Mouse (Mus musculus): ENCODE results near the gene Cdk7. TPM values are rescaled to one million over a fixed set of nuclear protein-coding genes. Genes with fewer than 3 reads are reported as not detected.

Gene Cdk7
- total RNA-seq, 2 experiments from 2014 or later, result 21.3 to 22.2 TPM

DNA sequence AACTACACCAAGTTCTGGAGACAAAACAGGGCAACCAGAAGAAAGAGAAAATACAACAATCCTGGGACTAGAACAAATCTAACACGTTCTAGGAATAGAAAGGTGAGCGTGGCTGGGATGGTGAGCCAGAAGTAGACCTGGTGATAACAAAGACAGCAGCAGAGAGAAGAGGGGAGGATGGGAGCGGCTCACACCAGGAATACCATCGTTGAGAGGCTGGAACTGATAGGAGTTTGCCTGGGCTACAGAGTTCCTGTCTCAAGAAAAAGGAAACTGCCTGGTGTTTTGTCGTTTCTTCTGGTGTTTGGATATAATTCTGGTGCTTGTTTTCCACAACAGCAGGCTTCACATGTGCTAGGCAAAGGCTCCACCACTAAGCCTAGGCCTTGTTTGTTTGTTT is 2.7 kb downstream of the Cdk7 start:
- no peak for DNase-seq

DNA sequence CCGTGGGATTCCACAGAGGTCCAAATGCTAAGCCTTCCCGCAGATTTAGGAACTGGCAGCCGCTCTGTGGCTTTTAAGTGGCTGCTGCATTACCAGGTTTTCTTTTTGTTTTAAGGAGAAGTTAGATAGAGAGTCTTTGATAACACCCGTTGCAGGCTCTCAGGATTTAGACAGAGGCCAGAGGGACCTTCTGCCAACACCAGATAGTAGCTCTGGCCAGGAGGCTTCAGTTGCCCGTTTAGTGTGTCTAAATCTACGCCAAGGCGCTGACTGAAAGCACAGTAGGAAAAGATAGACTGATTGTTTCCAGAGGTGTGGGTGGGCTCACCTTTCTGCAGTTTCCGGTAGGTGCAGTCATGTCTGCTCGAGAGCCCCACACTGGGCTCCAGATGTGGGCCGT is 5.5 kb downstream of the Cdk7 start:
- no peak for DNase-seq

DNA sequence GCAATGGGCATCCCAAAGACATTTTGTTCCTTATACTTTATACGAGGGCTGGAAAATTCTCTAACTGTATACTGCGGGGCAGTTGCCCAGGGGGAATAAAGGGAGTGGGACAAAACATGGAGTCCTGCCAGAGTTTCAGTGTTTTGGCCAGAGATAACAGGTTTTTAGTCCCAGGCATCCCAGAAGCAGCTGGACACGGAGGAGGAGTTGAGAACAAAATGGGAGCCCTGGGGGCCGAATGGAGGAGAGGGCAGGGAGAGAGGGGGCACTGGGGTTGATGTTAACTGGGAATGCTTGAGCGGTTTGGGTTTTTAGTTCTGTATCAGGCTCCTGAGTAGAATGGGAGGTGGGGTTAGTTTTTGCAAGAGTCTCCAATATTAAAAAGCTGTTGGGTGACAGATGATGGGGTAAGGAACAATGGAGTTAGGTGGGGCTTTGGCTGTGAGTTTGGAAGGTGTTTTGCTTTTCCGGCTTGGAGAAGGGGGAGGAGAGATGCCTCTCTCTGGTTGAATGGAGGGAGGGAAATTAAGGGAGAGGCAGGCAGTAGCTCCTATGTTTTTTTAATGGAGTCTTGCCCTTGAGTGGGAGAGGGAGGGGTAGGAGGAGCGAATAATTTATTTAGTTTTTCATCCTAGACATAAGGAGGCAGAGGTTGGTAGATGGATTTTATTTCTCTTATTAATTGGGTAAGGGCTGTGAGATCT is 6.5 kb downstream of the Cdk7 start:
- DNase-seq, result no peak

DNA sequence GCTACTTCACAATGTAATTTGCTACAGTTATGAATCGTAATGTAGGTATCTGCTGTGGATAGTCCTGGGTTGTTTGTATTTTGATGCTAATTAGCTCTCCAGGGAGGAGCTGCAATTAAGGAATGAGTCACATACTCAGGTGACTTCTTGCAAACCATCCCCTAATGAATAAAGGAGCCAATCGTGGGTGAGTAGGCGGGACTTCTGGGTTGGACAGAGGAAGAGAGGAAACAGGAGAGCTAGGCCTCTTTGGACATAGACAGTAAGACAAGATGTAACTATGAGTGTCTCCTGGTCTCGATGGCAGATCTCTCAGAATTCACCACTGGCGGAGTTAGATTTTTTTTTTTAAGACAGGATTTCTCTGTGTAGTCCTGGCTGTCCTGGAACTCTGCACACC is 9.1 kb downstream of the Cdk7 start:
- no peak for DNase-seq

DNA sequence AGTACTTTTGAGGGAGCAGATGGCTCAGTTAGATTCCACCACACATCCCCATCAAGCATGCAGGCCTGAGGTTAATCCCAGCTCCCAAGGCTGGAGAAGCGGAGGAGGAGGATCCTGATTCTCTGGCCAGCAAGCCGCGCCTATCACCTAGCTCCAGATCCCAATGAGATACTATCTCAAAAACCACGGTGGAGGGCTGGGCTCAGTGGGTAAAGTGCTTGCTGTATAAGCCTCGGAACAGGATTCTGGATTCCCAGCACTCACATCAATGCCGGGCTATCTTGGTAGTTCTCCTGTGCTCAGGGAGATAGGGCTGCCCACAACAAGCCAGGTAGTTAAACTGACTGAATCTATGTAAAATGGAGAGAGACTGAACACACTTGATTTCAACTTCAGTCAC is 15.3 kb downstream of the Cdk7 start:
- no peak for DNase-seq

DNA sequence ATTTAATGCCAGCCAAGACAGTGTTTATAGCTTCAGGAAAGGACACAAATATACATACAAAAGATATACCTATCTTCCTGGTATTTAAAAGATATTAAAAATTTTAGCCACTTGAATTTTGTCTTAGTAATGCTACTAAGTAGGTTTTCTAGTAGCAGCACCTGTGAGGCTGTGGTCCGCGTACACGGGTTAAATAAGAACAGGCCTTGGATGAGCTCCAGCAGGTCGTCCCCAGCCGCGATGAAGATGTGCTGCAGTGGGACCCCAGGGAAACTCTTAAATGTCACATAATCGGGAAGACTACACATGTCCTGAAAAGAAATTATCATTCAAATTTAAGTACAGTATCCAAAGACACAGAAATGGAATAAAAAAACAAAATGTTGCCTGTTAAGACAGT is 24.5 kb downstream of the Cdk7 start:
- no peak for DNase-seq

DNA sequence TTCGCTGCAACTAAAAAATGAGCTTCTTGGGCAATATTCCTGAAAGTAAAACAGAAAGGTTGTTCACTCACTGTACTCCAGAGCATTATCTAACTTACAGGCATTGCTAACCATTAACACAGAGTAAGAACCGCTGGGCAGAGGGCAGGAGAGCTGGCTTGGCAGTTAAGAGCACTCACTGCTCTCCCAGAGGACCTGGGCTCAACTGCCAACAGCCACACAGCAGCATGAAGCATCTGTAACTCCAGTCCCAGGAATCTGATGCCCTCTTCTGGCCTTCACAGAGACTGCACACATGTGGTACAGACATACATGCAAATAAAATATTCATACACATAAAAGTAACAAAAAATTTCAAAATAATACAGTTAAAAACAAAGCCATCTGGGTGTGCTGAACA is 27.3 kb downstream of the Cdk7 start:
- DNase-seq, result no peak

DNA sequence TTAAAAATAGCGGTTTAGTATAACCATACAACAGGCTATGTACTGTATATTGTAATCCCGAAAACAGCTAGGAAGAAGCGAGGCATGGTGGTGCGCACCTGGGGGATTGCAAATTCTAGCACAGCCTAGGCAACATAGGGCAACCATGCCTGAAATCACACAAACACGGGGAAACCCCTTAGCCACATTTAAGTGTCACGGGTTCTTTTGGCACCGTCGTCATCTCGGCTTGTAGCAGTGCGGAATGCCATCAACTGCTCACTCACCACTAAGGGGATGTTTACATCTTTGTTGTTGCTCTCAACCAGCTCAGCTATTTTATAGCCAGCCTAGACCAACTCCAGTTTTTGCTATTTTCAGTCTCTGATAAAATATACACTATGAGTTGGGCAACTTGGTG is 31.9 kb downstream of the Cdk7 start:
- no peak for DNase-seq

DNA sequence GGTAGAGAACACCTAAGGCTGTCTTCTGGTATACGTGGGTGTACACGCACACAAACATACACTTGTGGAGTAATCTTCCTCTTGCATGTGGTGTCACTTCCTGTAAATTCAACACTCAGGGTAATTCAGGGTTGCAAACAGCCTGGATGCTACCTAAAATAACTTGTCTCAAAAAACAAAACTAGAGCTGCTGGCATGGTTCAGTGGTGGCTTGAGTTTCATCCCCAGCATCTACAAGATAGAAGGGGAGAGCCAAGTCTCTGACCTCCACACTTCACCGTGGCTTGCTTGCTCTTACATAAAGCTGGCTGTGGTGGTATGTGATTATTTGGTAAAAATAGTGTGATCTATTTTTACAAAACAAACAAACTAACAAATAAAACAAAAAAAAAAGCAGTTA is 33.2 kb downstream of the Cdk7 start:
- DNase-seq, result no peak

DNA sequence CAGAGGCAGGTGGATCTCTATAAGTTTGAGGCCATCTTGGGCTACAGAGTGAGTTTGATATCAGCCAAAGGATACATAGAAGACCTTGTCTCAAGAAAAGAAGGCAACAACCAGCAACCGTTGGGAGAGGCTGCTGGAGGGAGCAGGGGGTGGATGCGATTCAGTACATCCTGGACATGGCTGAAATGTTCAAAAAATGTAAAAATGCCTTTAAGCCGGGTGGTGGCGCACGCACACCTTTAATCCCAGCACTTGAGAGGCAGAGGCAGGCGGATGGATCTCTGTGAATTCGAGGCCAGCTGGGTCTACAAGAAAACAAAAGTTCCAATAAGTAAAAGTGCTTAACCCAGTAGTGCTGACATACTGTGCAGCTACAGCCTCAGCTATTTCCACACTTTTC is 43.2 kb downstream of the Cdk7 start:
- no peak for DNase-seq

DNA sequence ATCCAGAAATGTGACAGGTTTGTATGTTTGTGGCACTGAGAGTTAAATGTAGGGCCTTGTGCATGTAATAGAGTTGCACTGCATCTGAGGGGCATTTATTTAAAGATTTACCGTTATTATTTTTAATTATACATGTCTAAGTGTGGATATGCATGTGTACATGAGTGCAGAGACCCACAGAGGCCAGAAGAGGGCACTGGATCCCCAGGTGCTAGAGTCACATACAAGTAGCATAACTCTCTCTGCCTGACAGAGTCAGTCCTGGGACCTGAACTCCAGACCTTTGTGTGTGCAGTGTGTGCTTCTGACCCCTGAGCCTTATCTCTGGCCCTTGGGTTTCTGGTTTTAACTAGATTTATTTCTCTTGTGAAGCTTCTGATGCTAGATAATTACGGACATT is 46.4 kb downstream of the Cdk7 start:
- DNase-seq, result no peak

DNA sequence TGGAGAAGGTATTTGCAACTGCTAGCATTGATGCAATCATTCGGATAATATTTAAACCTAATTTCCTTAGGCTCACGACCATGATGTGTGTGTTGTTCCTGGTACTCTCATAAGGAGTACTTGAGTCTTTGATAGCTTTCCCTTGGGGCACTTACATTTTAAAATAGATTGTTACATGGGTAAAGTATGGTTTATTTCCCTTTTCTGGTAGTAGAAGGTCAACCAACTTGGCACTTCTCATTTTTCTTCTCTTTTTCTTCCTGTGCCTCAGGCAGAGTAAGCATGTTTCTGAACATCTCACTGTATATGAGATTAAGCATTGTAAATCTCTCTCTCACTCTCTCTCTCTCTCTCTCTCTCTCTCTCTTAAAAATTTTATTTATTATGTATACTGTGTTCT is 47.9 kb downstream of the Cdk7 start:
- DNase-seq, result no peak

DNA sequence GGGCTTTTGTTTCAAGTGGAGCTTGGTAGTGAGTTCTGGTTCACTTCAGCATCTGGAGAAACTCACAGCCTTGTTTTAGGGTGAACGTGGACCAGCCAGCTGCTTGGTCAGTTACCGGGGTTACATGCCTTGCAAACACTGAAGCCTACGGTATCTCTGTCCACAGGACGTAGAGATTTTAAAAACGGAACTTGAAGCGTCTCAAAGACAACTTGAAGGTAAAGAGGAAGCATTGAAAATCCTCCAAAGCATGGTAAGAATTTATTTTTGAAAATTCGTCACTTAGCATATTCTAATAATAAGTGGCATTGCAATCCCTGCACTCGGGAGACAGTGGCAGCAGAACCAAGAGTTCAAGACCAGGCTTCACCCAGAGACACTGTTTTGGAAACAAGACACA is 49.1 kb downstream of the Cdk7 start:
- no peak for DNase-seq

DNA sequence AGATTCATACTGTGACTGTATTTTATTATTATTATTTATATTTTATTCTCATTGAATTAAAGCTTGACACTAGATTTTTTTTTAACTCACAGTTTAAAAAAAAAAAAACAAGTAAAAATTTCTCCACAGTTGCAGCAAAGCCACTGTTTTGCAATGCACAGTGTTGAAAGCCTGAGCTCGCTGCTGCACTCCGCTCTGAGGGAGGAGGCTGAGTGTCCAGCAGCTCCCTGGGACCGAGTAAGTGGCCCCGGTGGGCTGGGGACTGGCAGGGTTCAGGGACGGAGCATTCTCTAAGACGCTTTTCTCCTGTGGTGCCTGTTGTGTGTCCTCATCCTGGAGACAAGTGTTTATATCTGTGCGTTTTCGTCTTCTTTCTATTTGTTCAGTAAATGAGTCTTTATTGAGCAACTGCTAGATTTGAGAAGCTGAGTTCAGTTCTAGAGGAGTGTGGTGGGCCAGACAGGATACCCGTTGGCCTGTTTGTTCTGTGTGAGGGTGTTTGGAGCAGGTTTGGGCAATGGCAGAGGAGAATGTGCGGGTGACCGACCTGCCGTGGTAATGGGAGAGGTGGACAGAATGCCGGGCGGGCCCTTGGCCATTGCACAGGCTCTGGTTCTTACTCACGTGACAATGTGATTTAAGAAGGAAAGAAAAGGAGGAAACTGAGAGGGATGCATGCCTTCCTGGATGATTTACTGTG is 54.7 kb downstream of the Cdk7 start:
- no peak for DNase-seq

DNA sequence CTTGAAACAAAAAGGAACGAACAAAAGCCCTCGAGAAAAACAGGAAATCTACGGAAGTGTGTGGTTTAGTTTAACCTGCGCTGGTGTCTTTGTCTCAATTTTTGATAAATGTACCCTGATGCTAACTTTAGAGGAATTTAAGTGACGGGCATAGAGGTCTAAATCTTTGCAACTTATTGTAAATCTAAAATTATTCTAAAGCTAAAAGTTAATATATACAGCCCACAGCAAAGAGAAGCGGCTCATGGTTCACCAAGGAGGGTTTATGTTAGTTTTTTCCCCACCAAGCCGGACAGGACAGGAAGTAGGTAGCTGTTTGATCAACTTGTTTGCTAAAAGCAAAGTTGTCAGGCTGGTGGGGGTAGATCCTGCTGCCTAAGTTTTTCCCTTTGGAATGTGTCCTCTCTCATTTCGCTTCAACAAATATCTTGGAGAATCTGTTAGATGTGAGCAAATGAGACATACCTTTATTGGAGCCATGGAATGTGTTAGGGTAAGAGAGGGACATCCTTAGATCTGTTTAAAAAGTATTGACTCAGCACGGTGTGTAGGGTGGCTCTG is 60.5 kb downstream of the Cdk7 start:
- no peak for DNase-seq

DNA sequence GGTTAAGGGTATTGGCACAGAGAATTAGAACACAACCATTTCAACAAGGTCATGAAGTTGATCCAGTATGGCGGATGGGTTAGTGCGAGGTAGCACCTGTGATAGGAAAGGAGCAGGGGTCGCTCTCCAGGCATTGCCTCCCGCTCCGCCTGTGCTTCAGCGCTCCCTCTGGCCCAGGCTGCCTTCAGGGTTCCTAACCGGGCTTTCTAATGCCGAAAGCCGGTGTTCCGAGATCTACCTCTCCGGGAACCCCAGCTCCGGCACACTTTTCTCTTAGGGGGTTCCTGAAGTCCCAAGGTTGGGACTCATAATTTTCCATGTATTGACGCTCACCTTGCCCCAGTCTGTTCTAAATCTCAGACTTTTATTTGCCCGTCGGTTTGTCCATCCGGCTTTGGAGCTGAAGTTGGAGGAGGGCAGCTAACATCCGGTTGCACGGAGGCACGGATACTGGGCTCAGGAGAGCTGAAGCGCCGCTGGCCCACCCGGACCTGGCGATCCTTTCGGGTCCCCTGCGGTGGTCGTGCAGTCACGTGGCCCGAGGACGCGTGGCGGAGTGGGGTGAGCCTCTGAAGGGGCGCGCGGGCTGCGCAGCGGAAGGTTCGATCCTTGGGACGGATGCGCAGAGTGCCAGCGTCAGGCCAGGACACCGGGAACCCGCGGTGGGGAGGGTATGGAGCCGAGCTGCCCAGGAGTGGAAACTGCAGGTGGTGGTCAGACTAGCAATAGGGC is 61.3 kb downstream of the Cdk7 start, which contains the start of gene Ccdc125:
TSS of gene Ccdc125 (plus strand) at position 427 of the 732 bp plus-strand sequence.
- peak; percentile 17 to 36 for DNase-seq

DNA sequence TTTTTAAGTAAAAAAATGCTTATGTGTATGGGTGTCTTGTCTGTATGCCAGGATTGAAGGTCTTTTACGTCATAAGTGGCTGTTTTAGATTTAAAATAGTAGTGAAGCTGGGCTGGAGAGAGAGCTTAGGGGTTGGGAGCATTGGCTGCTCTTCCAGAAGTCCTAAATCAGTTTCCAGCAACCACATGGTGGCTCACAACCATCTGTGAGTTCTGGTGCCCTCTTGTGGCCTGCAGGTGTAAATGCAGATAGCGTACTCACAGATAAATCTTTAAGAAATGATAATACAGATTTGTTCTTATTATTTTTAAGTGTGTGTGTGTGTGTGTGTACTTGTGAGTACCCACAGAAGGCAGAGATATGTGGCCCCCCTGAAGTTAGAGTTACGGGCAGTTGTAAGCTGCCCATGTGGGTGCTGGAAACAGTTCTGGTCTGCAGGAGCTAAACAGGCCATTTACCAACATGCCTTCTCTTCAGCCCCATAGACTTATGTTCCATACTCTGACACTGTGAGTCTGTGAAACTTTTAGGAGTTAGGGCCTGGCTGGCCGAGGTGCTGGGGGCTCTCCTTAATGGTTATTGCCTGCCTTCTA is 70.8 kb downstream of the Cdk7 start:
- DNase-seq, result peak; percentile 46 to 67

DNA sequence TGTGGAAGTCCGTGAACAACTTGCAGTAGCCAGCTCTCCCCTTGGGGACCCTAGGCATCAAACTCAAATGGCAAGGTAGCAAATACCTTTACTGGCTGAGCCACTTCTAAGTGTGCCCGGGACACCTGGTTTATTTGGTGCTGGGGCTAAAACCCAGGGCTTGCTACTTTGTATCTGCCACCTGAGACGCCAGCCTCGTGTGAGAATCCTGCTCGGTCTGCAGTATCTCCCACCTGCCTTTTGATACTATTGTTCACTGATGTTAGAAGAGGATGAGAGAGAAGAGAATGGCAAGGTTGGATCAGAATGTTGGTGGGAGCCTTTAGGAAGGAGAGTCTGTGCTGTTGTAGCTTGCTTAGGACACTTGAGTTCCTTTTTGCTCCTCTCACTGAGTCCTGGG is 72.6 kb downstream of the Cdk7 start:
- no peak for DNase-seq
